Mouse (Mus musculus) hindbrain, embryonic 12.5 days (tissue): Measurements from ENCODE around the gene Grik1. TPM values are rescaled to one million over a fixed set of nuclear protein-coding genes. Genes with fewer than 3 reads are reported as not detected.

Experiments used
- ATAC-seq: fragments of 200-750 bp; cut with Nextera tagmentation; 2 replicates; pipeline ENCODE4 v1.8.0; 2017; ENCODE audit warnings: moderate TSS enrichment; ENCODE audit not compliant: low FRiP score
- H3K27ac ChIP-seq: fragments of 300-500 bp; sonication (generic); 2 replicates; pipeline ENCODE4 v1.5.1; 2016; ENCODE audit warnings: mild to moderate bottlenecking
- H3K27me3 ChIP-seq: fragments of 300-500 bp; sonication (generic); 2 replicates; pipeline ENCODE4 v1.6.1; 2016; ENCODE audit warnings: mild to moderate bottlenecking
- H3K36me3 ChIP-seq: fragments of 300-500 bp; sonication (generic); 2 replicates; pipeline ENCODE4 v1.6.1; 2016; ENCODE audit warnings: mild to moderate bottlenecking
- H3K4me1 ChIP-seq: fragments of 300-500 bp; sonication (generic); 2 replicates; pipeline ENCODE4 v1.6.1; 2016
- H3K4me2 ChIP-seq: fragments of 300-500 bp; sonication (generic); replicated peaks from 2 replicates; pipeline ENCODE4 v1.6.1; 2016; ENCODE audit warnings: mild to moderate bottlenecking
- H3K4me3 ChIP-seq: fragments of 300-500 bp; sonication (generic); 2 replicates; pipeline ENCODE4 v1.5.1; 2016; ENCODE audit warnings: mild to moderate bottlenecking
- H3K9ac ChIP-seq: fragments of 300-500 bp; sonication (generic); 2 replicates; pipeline ENCODE4 v1.6.1; 2016; ENCODE audit warnings: mild to moderate bottlenecking, moderate library complexity
- H3K9me3 ChIP-seq: fragments of 300-500 bp; sonication (generic); replicated peaks from 2 replicates; pipeline ENCODE4 v1.6.1; 2016; ENCODE audit warnings: mild to moderate bottlenecking
- WGBS: fragments of 180-500 bp; shearing (Covaris S2); methylation state at CpG from one replicate; pipeline ENCODE4 v1.1.7; 2016; 5-methylcytosine and 5-hydroxymethylcytosine counted together
- polyA plus RNA-seq: library from polyadenylated mRNA; unstranded; fragments of >200 nt; fragmentation: Nextera tagmentation; extraction: Ambion mirVana; gene quantifications from 2 replicates; pipeline ENCODE4 v1.2.1, GENCODE M21; 2016

Gene Grik1
- polyA plus RNA-seq, 1 experiment from 2014 or later, result 6.1 TPM

- no peak overlapping the region for H3K4me2 ChIP-seq
- ATAC-seq, result no peak
- no peak overlapping the region for H3K4me3 ChIP-seq
- H3K4me1 ChIP-seq, result no peaks in the 10 kb centered on the region
- H3K27me3 ChIP-seq, result no peaks in the 10 kb centered on the region
- 84% methylated on average over 3 of the region's 3 CpGs for WGBS
- no peak overlapping the region for H3K27ac ChIP-seq
- H3K9ac ChIP-seq, result no peak overlapping the region
- no peaks in the 10 kb centered on the region for H3K36me3 ChIP-seq
- H3K9me3 ChIP-seq, result no peaks in the 10 kb centered on the region
These were observed 68.1 kb downstream of the Grik1 start for GRCm38 (mm10) chr16:88221932-88222331.

- WGBS, result 64% methylated on average over 5 of the region's 5 CpGs
- no peak overlapping the region for H3K27ac ChIP-seq
These were observed 77.5 kb downstream of the Grik1 start for GRCm38 (mm10) chr16:88212531-88212930.

GRCm38 (mm10) chr16:88211852-88212251, 78.2 kb downstream of the Grik1 start:
- Histone ChIP-seq H3K4me2 (no peak overlapping the region), H3K9me3 (no peaks in the 10 kb centered on the region), H3K4me3 (no peak overlapping the region), H3K4me1 (no peaks in the 10 kb centered on the region), H3K36me3 (no peaks in the 10 kb centered on the region), H3K9ac (no peak overlapping the region), H3K27ac (no peak overlapping the region), H3K27me3 (no peaks in the 10 kb centered on the region)
- WGBS, result 61% methylated on average over 8 of the region's 8 CpGs
- ATAC-seq, result no peak

More at GRCm38 (mm10) chr16:88212531-88212930, 77.5 kb downstream of the Grik1 start:
- Histone ChIP-seq H3K27me3 (no peaks in the 10 kb centered on the region), H3K4me3 (no peak overlapping the region), H3K9ac (no peak overlapping the region), H3K9me3 (no peaks in the 10 kb centered on the region), H3K4me2 (no peak overlapping the region), H3K4me1 (no peaks in the 10 kb centered on the region), H3K36me3 (no peaks in the 10 kb centered on the region)
- ATAC-seq, result no peak

GRCm38 (mm10) chr16:88204400-88204799, 85.7 kb downstream of the Grik1 start:
- Histone ChIP-seq H3K4me2 (no peak overlapping the region), H3K27ac (no peak overlapping the region), H3K9ac (no peak overlapping the region), H3K27me3 (no peaks in the 10 kb centered on the region), H3K4me3 (no peak overlapping the region), H3K9me3 (no peaks in the 10 kb centered on the region), H3K4me1 (no peaks in the 10 kb centered on the region), H3K36me3 (no peaks in the 10 kb centered on the region)
- 8% methylated on average over 5 of the region's 5 CpGs for WGBS
- ATAC-seq, result peak; percentile 61

- H3K27ac ChIP-seq, result no peak overlapping the region
- no peak overlapping the region for H3K4me3 ChIP-seq
- H3K4me2 ChIP-seq, result no peak overlapping the region
- H3K4me1 ChIP-seq, result no peaks in the 10 kb centered on the region
- no peak for ATAC-seq
- H3K9me3 ChIP-seq, result no peaks in the 10 kb centered on the region
- WGBS, result 86% methylated on average over 6 of the region's 6 CpGs
- no peaks in the 10 kb centered on the region for H3K27me3 ChIP-seq
- no peak overlapping the region for H3K9ac ChIP-seq
- no peaks in the 10 kb centered on the region for H3K36me3 ChIP-seq
These were observed 86.1 kb downstream of the Grik1 start for GRCm38 (mm10) chr16:88203985-88204384.

- H3K4me1 ChIP-seq, result no peaks in the 10 kb centered on the region
- 75% methylated on average over 6 of the region's 6 CpGs for WGBS
- no peak overlapping the region for H3K4me2 ChIP-seq
- H3K4me3 ChIP-seq, result no peak overlapping the region
- no peaks in the 10 kb centered on the region for H3K36me3 ChIP-seq
- ATAC-seq, result no peak
- no peak overlapping the region for H3K9ac ChIP-seq
- no peak overlapping the region for H3K27ac ChIP-seq
- H3K9me3 ChIP-seq, result no peaks in the 10 kb centered on the region
- H3K27me3 ChIP-seq, result no peaks in the 10 kb centered on the region
These were observed 102.5 kb downstream of the Grik1 start for GRCm38 (mm10) chr16:88187433-88188037.

- H3K4me1 ChIP-seq, result peaks cover 3% of the 10 kb centered on the region; the same call in 1 of the 2 replicates
- H3K27me3 ChIP-seq, result no peaks in the 10 kb centered on the region
- H3K36me3 ChIP-seq, result no peaks in the 10 kb centered on the region
- no peak for ATAC-seq
- H3K4me3 ChIP-seq, result no peak overlapping the region
- H3K4me2 ChIP-seq, result no peak overlapping the region
- H3K9ac ChIP-seq, result no peak overlapping the region
- no peak overlapping the region for H3K27ac ChIP-seq
- H3K9me3 ChIP-seq, result no peaks in the 10 kb centered on the region
- WGBS, result 51% methylated on average over 6 of the region's 6 CpGs
These were observed 111.3 kb downstream of the Grik1 start for GRCm38 (mm10) chr16:88178813-88179212.

- Histone ChIP-seq H3K36me3 (no peaks in the 10 kb centered on the region), H3K27me3 (no peaks in the 10 kb centered on the region), H3K4me3 (no peak overlapping the region), H3K4me2 (no peak overlapping the region), H3K27ac (no peak overlapping the region), H3K9me3 (no peaks in the 10 kb centered on the region), H3K4me1 (peaks cover 3% of the 10 kb centered on the region; the same call in 1 of the 2 replicates), H3K9ac (no peak overlapping the region)
- WGBS, result 59% methylated on average over 3 of the region's 3 CpGs
- ATAC-seq, result no peak
These were observed 112.7 kb downstream of the Grik1 start for GRCm38 (mm10) chr16:88177364-88177763.

- Histone ChIP-seq H3K4me1 (peaks cover 3% of the 10 kb centered on the region; the same call in 1 of the 2 replicates), H3K9ac (no peak overlapping the region), H3K36me3 (no peaks in the 10 kb centered on the region), H3K27ac (no peak overlapping the region), H3K9me3 (no peaks in the 10 kb centered on the region), H3K4me2 (no peak overlapping the region), H3K27me3 (no peaks in the 10 kb centered on the region), H3K4me3 (no peak overlapping the region)
- 68% methylated on average over 9 of the region's 9 CpGs for WGBS
- no peak for ATAC-seq
These were observed 115.9 kb downstream of the Grik1 start for GRCm38 (mm10) chr16:88174083-88174721.

- no peaks in the 10 kb centered on the region for H3K9me3 ChIP-seq
- H3K27ac ChIP-seq, result no peak overlapping the region
- no peak overlapping the region for H3K4me2 ChIP-seq
- H3K36me3 ChIP-seq, result no peaks in the 10 kb centered on the region
- no peak for ATAC-seq
- no peaks in the 10 kb centered on the region for H3K27me3 ChIP-seq
- no peak overlapping the region for H3K4me3 ChIP-seq
- no peaks in the 10 kb centered on the region for H3K4me1 ChIP-seq
- no peak overlapping the region for H3K9ac ChIP-seq
These were observed 123.5 kb downstream of the Grik1 start for GRCm38 (mm10) chr16:88166547-88166946.

- Histone ChIP-seq H3K9me3 (no peaks in the 10 kb centered on the region), H3K4me2 (no peak overlapping the region), H3K36me3 (no peaks in the 10 kb centered on the region), H3K9ac (no peak overlapping the region), H3K4me3 (no peak overlapping the region), H3K4me1 (no peaks in the 10 kb centered on the region), H3K27ac (no peak overlapping the region), H3K27me3 (no peaks in the 10 kb centered on the region)
- WGBS, result 58% methylated on average over 2 of the region's 2 CpGs
- no peak for ATAC-seq
These were observed 147.5 kb downstream of the Grik1 start for GRCm38 (mm10) chr16:88142574-88142973.

GRCm38 (mm10) chr16:88142136-88142535, 147.9 kb downstream of the Grik1 start:
- no peak for ATAC-seq
- Histone ChIP-seq H3K36me3 (no peaks in the 10 kb centered on the region), H3K4me1 (no peaks in the 10 kb centered on the region), H3K4me3 (no peak overlapping the region), H3K4me2 (no peak overlapping the region), H3K9ac (no peak overlapping the region), H3K27me3 (no peaks in the 10 kb centered on the region), H3K9me3 (no peaks in the 10 kb centered on the region), H3K27ac (no peak overlapping the region)
- WGBS, result 57% methylated on average over 2 of the region's 2 CpGs

- H3K36me3 ChIP-seq, result no peaks in the 10 kb centered on the region
- no peak for ATAC-seq
- no peak overlapping the region for H3K9ac ChIP-seq
- H3K9me3 ChIP-seq, result no peaks in the 10 kb centered on the region
- H3K27ac ChIP-seq, result no peak overlapping the region
- H3K4me1 ChIP-seq, result no peaks in the 10 kb centered on the region
- H3K4me3 ChIP-seq, result no peak overlapping the region
- no peaks in the 10 kb centered on the region for H3K27me3 ChIP-seq
- no peak overlapping the region for H3K4me2 ChIP-seq
- 96% methylated on average over 2 of the region's 2 CpGs for WGBS
These were observed 148.5 kb downstream of the Grik1 start for GRCm38 (mm10) chr16:88141594-88141993.
